11 mouse cellular contexts compared by ENCODE assay signal in genomic region chr2:41264228-41264587, GRCm38 (mm10).
DNase-seq lines count a peak whose midpoint lies in the region; ATAC-seq and TF ChIP-seq lines count a peak whose summit lies in the region.
"Had no signal": no experiment of that assay in that cellular context is flagged by ENCODE, and none has a peak within 500 bp of the region (broad histone marks: within the 10 kb centered on the region; RNA-seq: fewer than 3 reads in every experiment).

No protein-coding gene starts in this region.

- no peak overlapping the region for H3K4me3 ChIP-seq in kidney, postnatal 0 days (replicated peaks; ENCODE audit: low read depth, low read length)
- no peak overlapping the region for H3K4me3 ChIP-seq in kidney, adult 2 months (ENCODE audit: insufficient read depth, low read depth, low read length)
- H3K4me3 ChIP-seq in forebrain, embryonic 10.5 days = no peak overlapping the region
- H3K4me3 ChIP-seq in neural tube, embryonic 13.5 days = no peak overlapping the region

- ATAC-seq in kidney, postnatal 0 days (replicated peaks; ENCODE audit: low FRiP score, low read depth) = no peak
- no peak for ATAC-seq in neural tube, embryonic 13.5 days (ENCODE audit: low read depth)

- peak; percentile 33 for DNase-seq in kidney, postnatal 0 days (ENCODE audit: low spot score)
- no peak for DNase-seq in kidney, adult 2 months
- no peak for DNase-seq in forebrain, embryonic 10.5 days (ENCODE audit: extremely low spot score, low spot score)
- DNase-seq in layer of hippocampus, adult 8-10 months (ENCODE audit: low spot score in 2 of 2) = peak; percentile 7 to 17
- no peak for DNase-seq in adrenal gland, adult 2 months
- no peak for DNase-seq in kidney, postnatal 25 days
- no peak for DNase-seq in lung, postnatal 14 days
- DNase-seq: heart, postnatal 10 days; left cerebral cortex, postnatal 4 days; lung, embryonic 14.5 days had no signal

- no peaks in the 10 kb centered on the region for H3K27me3 ChIP-seq in kidney, postnatal 0 days (ENCODE audit: insufficient read depth, low read length)
- no peaks in the 10 kb centered on the region for H3K27me3 ChIP-seq in kidney, adult 2 months (replicated peaks; ENCODE audit: control insufficient read depth, insufficient read depth, low read length)
- no peaks in the 10 kb centered on the region for H3K27me3 ChIP-seq in forebrain, embryonic 10.5 days (ENCODE audit: poor library complexity, severe bottlenecking)
- no peaks in the 10 kb centered on the region for H3K27me3 ChIP-seq in neural tube, embryonic 13.5 days

- no peak for TF ChIP-seq CTCF in kidney, postnatal 0 days (IDR thresholded peaks at IDR 0.05; ENCODE audit: low read depth)
- no peak for TF ChIP-seq CTCF in kidney, adult 2 months (conservative IDR thresholded peaks at IDR 0.05; ENCODE audit: insufficient read depth, insufficient read length, low read depth, low read length)

- no peaks in the 10 kb centered on the region for H3K9me3 ChIP-seq in kidney, postnatal 0 days (replicated peaks; ENCODE audit: low read length)
- no peaks in the 10 kb centered on the region for H3K9me3 ChIP-seq in forebrain, embryonic 10.5 days
- no peaks in the 10 kb centered on the region for H3K9me3 ChIP-seq in neural tube, embryonic 13.5 days

- no peaks in the 10 kb centered on the region for H3K36me3 ChIP-seq in kidney, postnatal 0 days (ENCODE audit: insufficient read depth, low read length)
- H3K36me3 ChIP-seq in kidney, adult 2 months (ENCODE audit: control insufficient read depth, insufficient read depth, low read length) = no peaks in the 10 kb centered on the region
- H3K36me3 ChIP-seq in forebrain, embryonic 10.5 days (replicated peaks) = no peaks in the 10 kb centered on the region
- no peaks in the 10 kb centered on the region for H3K36me3 ChIP-seq in neural tube, embryonic 13.5 days

- no peak for TF ChIP-seq POLR2A in kidney, adult 2 months (IDR thresholded peaks at IDR 0.05; ENCODE audit: low read depth, low read length)

- 65% methylated on average over 8 of the region's 8 CpGs for WGBS in kidney, postnatal 0 days
- 58% methylated on average over 8 of the region's 8 CpGs for WGBS in kidney, adult 2 months
- 56% methylated on average over 8 of the region's 8 CpGs for WGBS in forebrain, embryonic 10.5 days
- 41% methylated on average over 8 of the region's 8 CpGs for WGBS in neural tube, embryonic 13.5 days

- H3K27ac ChIP-seq in kidney, postnatal 0 days = no peak overlapping the region
- H3K27ac ChIP-seq in kidney, adult 2 months (ENCODE audit: insufficient read depth, low read depth, low read length) = no peak overlapping the region
- peak overlapping the region; percentile 22; the same call in 1 of the 2 replicates for H3K27ac ChIP-seq in forebrain, embryonic 10.5 days
- H3K27ac ChIP-seq in neural tube, embryonic 13.5 days (replicated peaks) = no peak overlapping the region

- no peak overlapping the region for H3K4me2 ChIP-seq in kidney, postnatal 0 days (ENCODE audit: low read length)
- H3K4me2 ChIP-seq in neural tube, embryonic 13.5 days = 0 out of 2 replicates have a peak overlapping the region, but pooled peaks have one; percentile 4
- H3K4me2 ChIP-seq: lung, embryonic 14.5 days had no signal

- no peak overlapping the region for H3K9ac ChIP-seq in kidney, postnatal 0 days (ENCODE audit: low read depth, low read length)
- H3K9ac ChIP-seq in neural tube, embryonic 13.5 days = no peak overlapping the region
- H3K9ac ChIP-seq: lung, embryonic 14.5 days had no signal

- no peaks in the 10 kb centered on the region for H3K4me1 ChIP-seq in kidney, postnatal 0 days (replicated peaks; ENCODE audit: insufficient read depth, low read length)
- H3K4me1 ChIP-seq in kidney, adult 2 months (ENCODE audit: control insufficient read depth, insufficient read depth, low read length) = no peaks in the 10 kb centered on the region
- H3K4me1 ChIP-seq in forebrain, embryonic 10.5 days = peaks cover 8% of the 10 kb centered on the region
- 0 out of 2 replicates have a peak, but pooled peaks cover 6% of the 10 kb centered on the region for H3K4me1 ChIP-seq in neural tube, embryonic 13.5 days (replicated peaks)

Comparison
In these comparisons a context has a peak if more than half of its experiments do, and no peak if none do; other contexts are left out.
1. DNase-seq: peak in kidney, postnatal 0 days (single experiment) and layer of hippocampus, adult 8-10 months (2 of 2); none in kidney, adult 2 months (single experiment), forebrain, embryonic 10.5 days (single experiment), adrenal gland, adult 2 months (single experiment), kidney, postnatal 25 days (0 of 2) and lung, postnatal 14 days (single experiment).